Mouse (Mus musculus) small intestine, adult 2 months (tissue): Measurements from ENCODE around the gene Samd10.

ENCODE experiments used
- CTCF ChIP-seq: fragments of 200-500 bp; IDR thresholded peaks from 2 replicates; pipeline ENCODE4 v1.5.1; 2012; ENCODE audit warnings: low read depth, mild to moderate bottlenecking, control low read depth, inconsistent platforms, low read length, moderate library complexity, mixed read lengths; ENCODE audit not compliant: insufficient replicate concordance, insufficient read length; ENCODE audit errors: extremely low read depth
- POLR2A ChIP-seq: fragments of 200-500 bp; IDR thresholded peaks from 2 replicates; pipeline ENCODE4 v1.6.1; 2012; ENCODE audit warnings: low read depth, mild to moderate bottlenecking, control low read depth, inconsistent platforms, low read length, moderate library complexity

GRCm38 (mm10) chr2:181579681-181580080 is 19.3 kb downstream of the Samd10 start:
- TF ChIP-seq CTCF (no peak), POLR2A (no peak)
